Mouse (Mus musculus) ES-E14 (cell line): ENCODE data around the gene Fbxo46. TPM values are rescaled to one million over a fixed set of nuclear protein-coding genes. Genes with fewer than 3 reads are reported as not detected.

Source experiments
- DNase-seq: peaks from one replicate; pipeline ENCODE4 v3.0.0-alpha.2; 2013; ENCODE audit warnings: low read depth, low spot score
- H3K27ac ChIP-seq: 2 replicates; pipeline ENCODE4 v1.5.1; 2012; ENCODE audit warnings: low read depth, mild to moderate bottlenecking, low read length, moderate library complexity, mixed read lengths; ENCODE audit not compliant: poor library complexity, insufficient read depth, severe bottlenecking
- H3K36me3 ChIP-seq: 2 replicates; pipeline ENCODE4 v1.6.1; 2012; ENCODE audit warnings: mild to moderate bottlenecking, low read length, moderate library complexity, mixed read lengths; ENCODE audit not compliant: control insufficient read depth, poor library complexity, insufficient read depth, severe bottlenecking
- H3K4me1 ChIP-seq, 2 experiments: fragments of 150-350 bp in 1 of 2; sonication (generic) in 1 of 2; 2 replicates each; pipeline ENCODE4 v1.6.1; 2012; ENCODE audit warnings: low read length in 2 of 2, mild to moderate bottlenecking in 1 of 2, mixed read lengths in 1 of 2; ENCODE audit not compliant: control insufficient read depth in 2 of 2, insufficient read depth in 2 of 2, poor library complexity in 1 of 2
- H3K4me3 ChIP-seq, 2 experiments: fragments of 150-350 bp in 1 of 2; sonication (generic) in 1 of 2; 2 replicates each; pipeline ENCODE4 v1.5.1; 2012; ENCODE audit warnings: low read length in 2 of 2, low read depth in 1 of 2, mild to moderate bottlenecking in 1 of 2, mixed read lengths in 1 of 2; ENCODE audit not compliant: insufficient read depth in 1 of 2, poor library complexity in 1 of 2, severe bottlenecking in 1 of 2
- H3K9ac ChIP-seq: 2 replicates; pipeline ENCODE4 v1.6.1; 2012; ENCODE audit warnings: low read depth, mild to moderate bottlenecking, low read length, mixed read lengths; ENCODE audit not compliant: poor library complexity, insufficient read depth, severe bottlenecking
- H3K9me3 ChIP-seq: fragments of 150-350 bp; sonication (generic); 2 replicates; pipeline ENCODE4 v1.6.1; 2012; ENCODE audit warnings: low read depth, mild to moderate bottlenecking, low read length; ENCODE audit not compliant: control insufficient read depth, insufficient read depth
- CHD2 ChIP-seq: IDR thresholded peaks from 2 replicates; pipeline ENCODE4 v1.6.1; 2014; ENCODE audit warnings: mild to moderate bottlenecking, low read depth, low read length, inconsistent platforms
- HCFC1 ChIP-seq: IDR thresholded peaks from 2 replicates; pipeline ENCODE4 v1.6.1; 2012; ENCODE audit warnings: low read length, inconsistent platforms, borderline replicate concordance; ENCODE audit not compliant: insufficient read depth
- MAFK ChIP-seq: IDR thresholded peaks from 2 replicates; pipeline ENCODE4 v1.6.1; 2014; ENCODE audit warnings: mild to moderate bottlenecking, low read depth, low read length, inconsistent platforms; ENCODE audit not compliant: insufficient read depth
- ZC3H11A ChIP-seq: IDR thresholded peaks from 2 replicates; pipeline ENCODE4 v1.6.1; 2012; ENCODE audit warnings: low read depth, mild to moderate bottlenecking, inconsistent platforms, low read length, borderline replicate concordance
- ZNF384 ChIP-seq: IDR thresholded peaks from 2 replicates; pipeline ENCODE4 v1.6.1; 2012; ENCODE audit warnings: low read depth, low read length, inconsistent platforms
- in situ Hi-C, 2 experiments: fragments of 600-800 bp; cut with MboI; formaldehyde crosslinking; loops; one replicate each; pipeline ENCODE4 v1.15.1; 2025; ENCODE audit warnings: low sequenced_read_pairs in 2 of 2, inconsistent platforms in 1 of 2; ENCODE audit not compliant: unreplicated experiment in 2 of 2
- total RNA-seq: library from RNA; depleted of rRNA; stranded (reverse); fragments of 300-350 nt; gene quantifications from 2 replicates; pipeline ENCODE4 v1.2.3, GENCODE M21; 2012

Fbxo46 gene
- total RNA-seq, 1 experiment, result 19.5 TPM

DNA sequence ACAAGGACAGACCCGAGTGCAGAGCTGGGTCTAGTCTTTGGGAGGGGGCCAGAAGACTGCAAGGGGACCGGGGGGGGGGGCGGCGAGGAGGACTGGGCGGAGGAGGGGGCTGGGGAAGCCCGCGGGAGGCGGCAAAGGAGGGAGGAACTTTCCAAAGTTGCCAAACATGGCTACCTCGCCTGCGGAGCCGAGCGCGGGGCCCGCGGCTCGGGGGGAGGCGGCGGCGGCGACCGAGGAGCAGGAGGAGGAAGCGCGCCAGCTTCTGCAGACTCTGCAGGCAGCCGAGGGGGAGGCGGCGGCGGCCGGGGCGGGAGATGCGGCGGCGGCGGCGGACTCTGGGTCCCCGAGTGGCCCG is 25.2 kb upstream of the Fbxo46 start, which contains the start of gene Six5:
TSS of gene Six5 (plus strand) at position 124 of the 355 bp plus-strand sequence.
- peak within 1 kb of the TSS; percentile 72 to 74 for H3K4me3 ChIP-seq
- no peak for DNase-seq
- in situ Hi-C loops, result no loop called here
- peak within 1 kb of the TSS; percentile 27; the same call in 1 of the 2 replicates for H3K27ac ChIP-seq
- no peaks in the 10 kb centered on the region for H3K36me3 ChIP-seq
- peaks cover 2 to 14% of the 10 kb centered on the region in 2 experiments; a peak in 2 of 4 replicates for H3K4me1 ChIP-seq
- peak within 1 kb of the TSS; percentile 64 for H3K9ac ChIP-seq
- no peaks in the 10 kb centered on the region for H3K9me3 ChIP-seq
- TF ChIP-seq ZNF384 (no peak), ZC3H11A (no peak), CHD2 (no peak), MAFK (no peak), HCFC1 (no peak)

DNA sequence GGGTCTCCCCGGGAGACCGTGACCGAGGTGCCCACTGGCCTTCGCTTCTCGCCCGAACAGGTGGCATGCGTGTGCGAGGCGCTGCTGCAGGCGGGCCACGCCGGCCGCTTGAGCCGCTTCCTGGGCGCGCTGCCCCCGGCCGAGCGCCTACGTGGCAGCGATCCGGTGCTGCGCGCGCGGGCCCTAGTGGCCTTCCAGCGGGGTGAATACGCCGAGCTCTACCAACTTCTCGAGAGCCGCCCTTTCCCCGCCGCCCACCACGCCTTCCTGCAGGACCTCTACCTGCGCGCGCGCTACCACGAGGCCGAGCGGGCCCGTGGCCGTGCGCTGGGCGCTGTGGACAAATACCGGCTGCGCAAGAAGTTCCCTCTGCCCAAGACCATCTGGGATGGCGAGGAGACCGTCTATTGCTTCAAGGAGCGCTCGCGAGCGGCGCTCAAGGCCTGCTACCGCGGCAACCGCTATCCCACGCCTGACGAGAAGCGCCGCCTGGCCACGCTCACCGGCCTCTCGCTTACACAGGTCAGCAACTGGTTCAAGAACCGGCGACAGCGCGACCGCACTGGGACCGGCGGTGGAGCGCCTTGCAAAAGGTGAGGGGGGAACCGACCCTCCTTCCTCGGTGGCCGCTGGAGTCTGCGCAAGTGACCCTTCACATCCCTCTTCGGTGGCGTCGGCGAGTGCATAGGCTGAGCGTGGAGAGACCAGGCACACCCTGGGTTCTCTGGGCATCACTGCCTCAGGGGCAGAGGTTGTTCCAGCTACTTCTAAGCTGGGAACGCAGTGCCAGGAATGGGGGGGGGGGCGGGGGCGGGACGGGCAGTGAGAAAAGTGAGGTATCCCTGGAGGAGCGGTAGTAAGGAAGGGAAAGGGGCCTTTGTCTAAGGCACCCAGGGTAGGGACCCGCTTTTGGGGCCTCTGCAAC is 24.6 kb upstream of the Fbxo46 start:
- Histone ChIP-seq H3K36me3 (no peaks in the 10 kb centered on the region), H3K4me3 (peak overlapping the region; percentile 72 to 74), H3K9ac (peak overlapping the region; percentile 64), H3K9me3 (no peaks in the 10 kb centered on the region), H3K27ac (no peak overlapping the region), H3K4me1 (peaks cover 2 to 14% of the 10 kb centered on the region in 2 experiments; a peak in 2 of 4 replicates)
- DNase-seq, result no peak
- in situ Hi-C loops, result no loop called here
- no peak for TF ChIP-seq ZC3H11A
- TF ChIP-seq MAFK, result no peak
- TF ChIP-seq CHD2, result no peak
- TF ChIP-seq ZNF384, result no peak
- TF ChIP-seq HCFC1, result no peak

DNA sequence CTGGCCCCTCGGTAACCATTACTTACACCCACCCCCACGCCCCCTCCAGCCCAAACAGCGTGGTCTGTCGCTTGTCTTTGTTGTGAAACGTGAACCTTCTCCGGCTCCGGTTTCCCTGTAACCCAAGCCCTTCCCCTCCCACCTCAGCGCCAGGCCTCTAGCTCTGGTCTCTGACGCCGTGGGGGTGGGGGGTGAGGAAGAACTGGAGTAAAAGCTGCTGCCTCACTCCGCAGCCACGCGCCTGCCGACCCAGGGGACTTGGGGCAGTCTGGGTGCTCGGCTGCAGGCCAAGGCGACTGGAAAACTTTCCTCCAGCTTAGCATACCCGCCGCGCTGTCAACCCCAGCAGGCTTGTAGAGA is 23.9 kb upstream of the Fbxo46 start:
- Histone ChIP-seq H3K9me3 (no peaks in the 10 kb centered on the region), H3K27ac (no peak overlapping the region), H3K4me3 (peak overlapping the region; percentile 72 to 74), H3K4me1 (peaks cover 2 to 14% of the 10 kb centered on the region in 2 experiments; a peak in 2 of 4 replicates), H3K9ac (peak overlapping the region; percentile 21; the same call in 1 of the 2 replicates), H3K36me3 (no peaks in the 10 kb centered on the region)
- TF ChIP-seq ZC3H11A (no peak), CHD2 (no peak), HCFC1 (no peak), ZNF384 (no peak), MAFK (no peak)
- DNase-seq, result peak; percentile 47
- in situ Hi-C loops, result no loop called here

DNA sequence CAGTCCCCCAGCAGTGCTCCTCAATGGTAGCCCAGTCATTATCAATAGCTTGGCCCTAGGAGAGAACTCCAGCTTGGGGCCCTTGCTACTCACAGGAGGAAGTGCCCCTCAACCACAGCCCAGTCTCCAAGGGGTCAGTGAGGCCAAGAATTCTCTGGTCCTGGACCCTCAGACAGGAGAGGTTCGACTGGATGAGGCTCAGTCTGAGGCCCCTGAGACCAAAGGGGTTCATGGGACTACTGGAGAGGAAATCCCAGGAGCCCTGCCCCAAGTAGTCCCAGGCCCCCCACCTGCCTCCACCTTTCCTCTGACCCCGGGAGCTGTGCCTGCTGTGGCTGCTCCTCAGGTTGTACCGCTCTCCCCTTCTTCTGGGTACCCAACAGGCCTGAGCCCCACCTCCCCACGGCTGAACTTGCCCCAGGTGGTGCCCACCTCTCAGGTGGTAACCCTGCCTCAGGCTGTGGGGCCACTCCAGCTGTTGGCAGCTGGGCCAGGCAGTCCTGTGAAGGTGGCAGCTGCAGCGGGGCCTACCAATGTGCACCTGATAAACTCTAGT is 23.2 kb upstream of the Fbxo46 start:
- no peaks in the 10 kb centered on the region for H3K36me3 ChIP-seq
- H3K9ac ChIP-seq, result no peak overlapping the region
- H3K27ac ChIP-seq, result no peak overlapping the region
- DNase-seq, result no peak
- peak overlapping the region; percentile 72 to 74; a peak in 1 of 4 replicates for H3K4me3 ChIP-seq
- no peak for TF ChIP-seq MAFK
- in situ Hi-C loops, result no loop called here
- H3K9me3 ChIP-seq, result no peaks in the 10 kb centered on the region
- peaks cover 2 to 14% of the 10 kb centered on the region in 2 experiments; a peak in 2 of 4 replicates for H3K4me1 ChIP-seq
